Comparison of ENCODE assay signal across 11 mouse cellular contexts in the genomic region with DNA sequence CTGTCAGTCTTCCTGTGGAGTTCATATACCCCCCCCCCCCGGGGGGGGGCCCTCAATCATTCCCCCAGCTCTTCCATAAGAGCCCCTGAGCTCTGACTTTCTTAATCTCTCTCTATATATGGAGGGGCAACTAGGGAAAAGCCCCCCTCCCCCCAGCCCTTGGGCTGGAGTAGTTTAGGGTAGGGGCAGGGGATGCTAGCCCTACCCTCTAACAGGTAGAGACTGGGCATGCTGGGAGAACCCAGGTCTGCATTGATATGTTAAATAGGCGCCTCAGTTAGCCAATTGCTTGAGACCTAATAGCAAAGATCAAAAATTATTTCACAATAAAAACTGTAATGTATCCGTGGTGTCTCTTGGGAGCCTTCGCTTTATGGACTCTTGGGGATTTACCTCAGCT. TPM values are rescaled to one million over a fixed set of nuclear protein-coding genes. Genes with fewer than 3 reads are reported as not detected.
DNase-seq lines count a peak whose midpoint lies in the region; ATAC-seq lines count a peak whose summit lies in the region.
"Had no signal": no experiment of that assay in that cellular context is flagged by ENCODE, and none has a peak within 500 bp of the region (broad histone marks: within the 10 kb centered on the region; RNA-seq: fewer than 3 reads in every experiment).

No protein-coding gene starts in this region.

- DNase-seq in kidney, postnatal 36 days = no peak
- DNase-seq in right cerebral cortex, postnatal 25 days = no peak
- DNase-seq in frontal cortex, adult 2 months (ENCODE audit: extremely low spot score in 1 of 2, low spot score in 1 of 2) = no peak
- no peak for DNase-seq in left cerebral cortex, adult 18-20 months (ENCODE audit: low spot score in 2 of 2)
- DNase-seq: adrenal gland, postnatal 10 days; embryo, embryonic 11 days had no signal

- peaks cover 4% of the 10 kb centered on the region; the same call in 1 of the 2 replicates for H3K36me3 ChIP-seq in kidney, embryonic 14.5 days (ENCODE audit: control insufficient read depth, insufficient read depth, low read length)
- no peaks in the 10 kb centered on the region for H3K36me3 ChIP-seq in embryonic facial prominence, embryonic 15.5 days
- no peaks in the 10 kb centered on the region for H3K36me3 ChIP-seq in intestine, embryonic 16.5 days (ENCODE audit: control insufficient read depth, insufficient read depth, low read length)
- peaks cover 5% of the 10 kb centered on the region; the same call in 1 of the 2 replicates for H3K36me3 ChIP-seq in neural tube, embryonic 12.5 days

- H3K4me2 ChIP-seq in kidney, embryonic 14.5 days (replicated peaks; ENCODE audit: low read depth, low read length) = peak overlapping the region; percentile 72
- peak overlapping the region; percentile 81 for H3K4me2 ChIP-seq in embryonic facial prominence, embryonic 15.5 days (replicated peaks)
- H3K4me2 ChIP-seq in intestine, embryonic 16.5 days (ENCODE audit: low read depth, low read length) = peak overlapping the region; percentile 74
- H3K4me2 ChIP-seq in neural tube, embryonic 12.5 days (replicated peaks) = peak overlapping the region; percentile 80

- H3K4me3 ChIP-seq in kidney, embryonic 14.5 days (ENCODE audit: low read length) = peak overlapping the region; percentile 93; the same call in 1 of the 2 replicates
- peak overlapping the region; percentile 80 for H3K4me3 ChIP-seq in embryonic facial prominence, embryonic 15.5 days (replicated peaks)
- H3K4me3 ChIP-seq in intestine, embryonic 16.5 days (ENCODE audit: low read length) = no peak overlapping the region
- no peak overlapping the region for H3K4me3 ChIP-seq in neural tube, embryonic 12.5 days

- no peak overlapping the region for H3K27ac ChIP-seq in kidney, embryonic 14.5 days (ENCODE audit: low read depth, low read length)
- no peak overlapping the region for H3K27ac ChIP-seq in embryonic facial prominence, embryonic 15.5 days (replicated peaks)
- H3K27ac ChIP-seq in intestine, embryonic 16.5 days (ENCODE audit: low read length) = no peak overlapping the region
- no peak overlapping the region for H3K27ac ChIP-seq in neural tube, embryonic 12.5 days
- H3K27ac ChIP-seq: liver, embryonic 14.5 days had no signal

- H3K27me3 ChIP-seq in kidney, embryonic 14.5 days (ENCODE audit: control insufficient read depth, insufficient read depth, low read length) = no peaks in the 10 kb centered on the region
- H3K27me3 ChIP-seq in embryonic facial prominence, embryonic 15.5 days = no peaks in the 10 kb centered on the region
- H3K27me3 ChIP-seq in intestine, embryonic 16.5 days (replicated peaks; ENCODE audit: control insufficient read depth, insufficient read depth, low read length) = no peaks in the 10 kb centered on the region
- no peaks in the 10 kb centered on the region for H3K27me3 ChIP-seq in neural tube, embryonic 12.5 days (replicated peaks)

- H3K9ac ChIP-seq in kidney, embryonic 14.5 days (ENCODE audit: low read depth, low read length) = no peak overlapping the region
- no peak overlapping the region for H3K9ac ChIP-seq in embryonic facial prominence, embryonic 15.5 days
- H3K9ac ChIP-seq in intestine, embryonic 16.5 days (ENCODE audit: low read depth, low read length) = 0 out of 2 replicates have a peak overlapping the region, but pooled peaks have one; percentile 82
- H3K9ac ChIP-seq in neural tube, embryonic 12.5 days = peak overlapping the region; percentile 75; the same call in 1 of the 2 replicates

- no peaks in the 10 kb centered on the region for H3K9me3 ChIP-seq in kidney, embryonic 14.5 days (ENCODE audit: control insufficient read depth, low read length)
- no peaks in the 10 kb centered on the region for H3K9me3 ChIP-seq in embryonic facial prominence, embryonic 15.5 days (replicated peaks)
- H3K9me3 ChIP-seq in intestine, embryonic 16.5 days (ENCODE audit: control insufficient read depth, low read length) = no peaks in the 10 kb centered on the region
- H3K9me3 ChIP-seq in neural tube, embryonic 12.5 days = no peaks in the 10 kb centered on the region

- peak; percentile 43 for ATAC-seq in kidney, embryonic 14.5 days (ENCODE audit: low FRiP score, low TSS enrichment)
- no peak for ATAC-seq in embryonic facial prominence, embryonic 15.5 days (ENCODE audit: insufficient number of reproducible peaks, low FRiP score, low TSS enrichment, low read depth)
- ATAC-seq in intestine, embryonic 16.5 days = 0 out of 2 replicates have a peak, but pooled peaks have one; percentile 9
- peak; percentile 27; the same call in 1 of the 2 replicates for ATAC-seq in neural tube, embryonic 12.5 days (ENCODE audit: low FRiP score, low read depth)

- WGBS in kidney, embryonic 14.5 days = 43% methylated on average over 4 of the region's 4 CpGs
- 41% methylated on average over 4 of the region's 4 CpGs for WGBS in embryonic facial prominence, embryonic 15.5 days
- WGBS in intestine, embryonic 16.5 days = 48% methylated on average over 4 of the region's 4 CpGs
- WGBS in neural tube, embryonic 12.5 days = 43% methylated on average over 4 of the region's 4 CpGs

- H3K4me1 ChIP-seq in kidney, embryonic 14.5 days (ENCODE audit: control insufficient read depth, insufficient read depth, low read length) = peaks cover 8% of the 10 kb centered on the region; the same call in 1 of the 2 replicates
- peaks cover 15% of the 10 kb centered on the region; the same call in 1 of the 2 replicates for H3K4me1 ChIP-seq in embryonic facial prominence, embryonic 15.5 days
- H3K4me1 ChIP-seq in intestine, embryonic 16.5 days (ENCODE audit: control insufficient read depth, insufficient read depth, low read length) = peaks cover 13% of the 10 kb centered on the region
- peaks cover 14% of the 10 kb centered on the region for H3K4me1 ChIP-seq in neural tube, embryonic 12.5 days

RNA-seq across cellular contexts. Expression of a gene that starts 0.8 kb away (rescaled TPM):
- 66.2 and 66.9 TPM in 2 replicates for polyA plus RNA-seq in kidney, embryonic 14.5 days (2014; fragmentation: Nextera tagmentation; extraction: Ambion mirVana)
- 46.2 and 57.3 TPM in 2 replicates for polyA plus RNA-seq in embryonic facial prominence, embryonic 15.5 days (2015; fragmentation: Nextera tagmentation; extraction: Ambion mirVana)
- 23.4 and 24.1 TPM in 2 replicates for polyA plus RNA-seq in intestine, embryonic 16.5 days (2015; fragmentation: Nextera tagmentation; extraction: Ambion mirVana)
- polyA plus RNA-seq in neural tube, embryonic 12.5 days (2016; fragmentation: Nextera tagmentation; extraction: Ambion mirVana) = 74.7 and 82.9 TPM in 2 replicates
- 74.5 and 82.6 TPM in 2 replicates for polyA plus RNA-seq in frontal cortex, adult 2 months (2012; rRNA removed)
- total RNA-seq in left cerebral cortex, adult 18-20 months (2021) = 10 to 100 TPM; 32.6 to 40.3 TPM

RNA-seq across cellular contexts. Expression of a gene that starts 24.4 kb away (rescaled TPM):
- polyA plus RNA-seq in kidney, embryonic 14.5 days (2014; fragmentation: Nextera tagmentation; extraction: Ambion mirVana) = 0.32 TPM in 1 of 2 replicates, not detected in the other
- 0.13 and 0.24 TPM in 2 replicates for polyA plus RNA-seq in embryonic facial prominence, embryonic 15.5 days (2015; fragmentation: Nextera tagmentation; extraction: Ambion mirVana)
- polyA plus RNA-seq in intestine, embryonic 16.5 days (2015; fragmentation: Nextera tagmentation; extraction: Ambion mirVana) = 0.11 and 0.13 TPM in 2 replicates
- 1.0 TPM in 2 replicates for polyA plus RNA-seq in neural tube, embryonic 12.5 days (2016; fragmentation: Nextera tagmentation; extraction: Ambion mirVana)
- 4.2 TPM in 2 replicates for polyA plus RNA-seq in frontal cortex, adult 2 months (2012; rRNA removed)
- total RNA-seq in left cerebral cortex, adult 18-20 months (2021) = under 1 TPM; 0.79 to 0.89 TPM

Comparison
In these comparisons a context has a peak if more than half of its experiments do, and no peak if none do; other contexts are left out.
1. H3K4me3 ChIP-seq: peak in kidney, embryonic 14.5 days (single experiment) and embryonic facial prominence, embryonic 15.5 days (single experiment); none in intestine, embryonic 16.5 days (single experiment) and neural tube, embryonic 12.5 days (single experiment).
2. H3K9ac ChIP-seq: peak in intestine, embryonic 16.5 days (single experiment) and neural tube, embryonic 12.5 days (single experiment); none in kidney, embryonic 14.5 days (single experiment) and embryonic facial prominence, embryonic 15.5 days (single experiment).
3. Peak in every context shown above with its lines, with median percentiles within 50 percentile points of each other: H3K4me2 ChIP-seq.